Mouse (Mus musculus) adrenal gland, postnatal 4 days (tissue): Measurements from ENCODE around the gene Dtx1. TPM values are rescaled to one million over a fixed set of nuclear protein-coding genes. Genes with fewer than 3 reads are reported as not detected.
A peak's percentile ranks its signal among the peaks of the same experiment; 100 is the strongest.

ENCODE experiments used
- DNase-seq, 2 experiments: peaks; one replicate each; pipeline ENCODE4 v3.0.0; 2021 to 2022; ENCODE audit warnings: low spot score in 2 of 2, mixed read lengths in 2 of 2
- total RNA-seq, 2 experiments: library from RNA; stranded (reverse); gene quantifications; 2 replicates each; pipeline ENCODE4 v1.2.3; 2021

The Dtx1 gene
- total RNA-seq, 2 experiments from 2014 or later = 13.7 to 17.2 TPM

- no peak for DNase-seq
Measured at GRCm38 (mm10) chr5:120680918-120681317, 30.8 kb downstream of the Dtx1 start.

GRCm38 (mm10) chr5:120679676-120680555 is 31.8 kb downstream of the Dtx1 start:
- DNase-seq = peak; percentile 55 to 61

GRCm38 (mm10) chr5:120677516-120677915 is 34.2 kb downstream of the Dtx1 start:
- DNase-seq = no peak

GRCm38 (mm10) chr5:120674229-120675145 is 37.2 kb downstream of the Dtx1 start:
- no peak for DNase-seq

- DNase-seq = peak in 1 of 2 experiments; percentile 39
Measured at GRCm38 (mm10) chr5:120673626-120674025, 38.1 kb downstream of the Dtx1 start.

GRCm38 (mm10) chr5:120671865-120672264 is 39.9 kb downstream of the Dtx1 start:
- no peak for DNase-seq

GRCm38 (mm10) chr5:120670132-120670531 is 41.6 kb downstream of the Dtx1 start:
- DNase-seq = no peak

GRCm38 (mm10) chr5:120668761-120669160 is 43.0 kb downstream of the Dtx1 start:
- DNase-seq = no peak

- no peak for DNase-seq
Measured at GRCm38 (mm10) chr5:120664888-120665287, 46.8 kb downstream of the Dtx1 start.

GRCm38 (mm10) chr5:120660816-120661215 is 50.9 kb downstream of the Dtx1 start:
- DNase-seq = no peak

GRCm38 (mm10) chr5:120656281-120656751 is 55.4 kb downstream of the Dtx1 start:
- DNase-seq = no peak

GRCm38 (mm10) chr5:120653873-120654272 is 57.9 kb downstream of the Dtx1 start:
- no peak for DNase-seq

GRCm38 (mm10) chr5:120652915-120653701 is 58.6 kb downstream of the Dtx1 start:
- no peak for DNase-seq

- DNase-seq = no peak
Measured at GRCm38 (mm10) chr5:120651230-120651629, 60.5 kb downstream of the Dtx1 start.

GRCm38 (mm10) chr5:120649938-120650337 is 61.8 kb downstream of the Dtx1 start:
- no peak for DNase-seq

GRCm38 (mm10) chr5:120649374-120649933 is 62.3 kb downstream of the Dtx1 start:
- no peak for DNase-seq

- DNase-seq = peak; percentile 47 to 56
Measured at GRCm38 (mm10) chr5:120648569-120649373, 63.0 kb downstream of the Dtx1 start, which contains the start of gene Rasal1. Rasal1 (plus strand) TSS chr5:120648812.

GRCm38 (mm10) chr5:120647814-120648491 is 63.8 kb downstream of the Dtx1 start:
- DNase-seq = no peak

GRCm38 (mm10) chr5:120647361-120647760 is 64.4 kb downstream of the Dtx1 start:
- DNase-seq = no peak
